Mouse (Mus musculus) cerebellum, adult 2 months (tissue): ENCODE data around the gene Itgbl1. TPM values are rescaled to one million over a fixed set of nuclear protein-coding genes. Genes with fewer than 3 reads are reported as not detected.
A peak's percentile ranks its signal among the peaks of the same experiment; 100 is the strongest.
"Not testable (repeated sequence)": the region's sequence is repeated elsewhere in the genome, so short reads cannot be mapped to it uniquely, and the experiment has no call there.

Source experiments
- DNase-seq, 2 experiments: peaks; one replicate each; pipeline ENCODE4 v3.0.0; 2021
- H3K27ac ChIP-seq: fragments of 200-500 bp; 2 replicates; pipeline ENCODE4 v1.5.1; 2012; ENCODE audit warnings: low read length, control low read depth, inconsistent platforms; ENCODE audit not compliant: insufficient read depth
- H3K27me3 ChIP-seq: fragments of 200-500 bp; 2 replicates; pipeline ENCODE4 v1.6.1; 2012; ENCODE audit warnings: inconsistent platforms, mild to moderate bottlenecking, low read length, moderate library complexity; ENCODE audit not compliant: control insufficient read depth, insufficient read depth
- H3K4me1 ChIP-seq: fragments of 200-500 bp; 2 replicates; pipeline ENCODE4 v1.6.1; 2011; ENCODE audit warnings: low read length; ENCODE audit not compliant: control insufficient read depth, insufficient read depth
- H3K4me3 ChIP-seq: fragments of 200-500 bp; replicated peaks from 2 replicates; pipeline ENCODE3; 2011; ENCODE audit warnings: mild to moderate bottlenecking, low read depth, low read length, control low read depth; ENCODE audit not compliant: insufficient read depth
- CTCF ChIP-seq: fragments of 200-500 bp; IDR thresholded peaks from 2 replicates; pipeline ENCODE4 v1.5.1; 2011; ENCODE audit warnings: low read depth, mild to moderate bottlenecking, control low read depth, low read length, moderate library complexity, borderline replicate concordance; ENCODE audit not compliant: insufficient read depth
- POLR2A ChIP-seq: fragments of 200-500 bp; IDR thresholded peaks from 2 replicates; pipeline ENCODE4 v1.6.1; 2011; ENCODE audit warnings: low read length, control low read depth, borderline replicate concordance; ENCODE audit not compliant: insufficient read depth
- whole genome bisulfite sequencing: fragments of 180-500 bp; shearing (Covaris S2); methylation state at CpG from one replicate; pipeline ENCODE4 v1.1.7; 2018; 5-methylcytosine and 5-hydroxymethylcytosine counted together
- polyA plus RNA-seq: library from polyadenylated mRNA; depleted of rRNA; stranded (reverse); fragments of >200 nt; gene quantifications from 2 replicates; pipeline ENCODE4 v1.2.3, GENCODE M21; 2012; rRNA removed

The Itgbl1 gene
- 0.38 and 0.55 TPM in 2 replicates for polyA plus RNA-seq

- Histone ChIP-seq H3K27ac (no peak within 1 kb of the TSS), H3K4me3 (no peak within 1 kb of the TSS), H3K27me3 (no peaks in the 10 kb centered on the region), H3K4me1 (peaks cover 3% of the 10 kb centered on the region; the same call in 1 of the 2 replicates)
- DNase-seq: peak; percentile 53 to 57
- 17% methylated on average over 7 of the region's 7 CpGs for WGBS
- TF ChIP-seq POLR2A (no peak), CTCF (no peak)
These were observed at the start of gene Itgbl1 for GRCm38 (mm10) chr14:123659921-123660385. Itgbl1 (plus strand) TSS chr14:123659971.

- no peaks in the 10 kb centered on the region for H3K27me3 ChIP-seq
These were observed 36.8 kb upstream of the Itgbl1 start for GRCm38 (mm10) chr14:123622969-123623368.

GRCm38 (mm10) chr14:123626501-123627179, 33.1 kb upstream of the Itgbl1 start, which contains the start of gene Nalcn:
Nalcn (minus strand) TSS chr14:123627144.
- under 1% methylated on average over 47 of the region's 47 CpGs for WGBS
- TF ChIP-seq CTCF (no peak), POLR2A (0 out of 2 replicates have a peak, but pooled peaks have one; percentile 20)

More at GRCm38 (mm10) chr14:123622969-123623368, 36.8 kb upstream of the Itgbl1 start:
- DNase-seq: peak in 1 of 2 experiments; percentile 30
- TF ChIP-seq CTCF (no peak), POLR2A (no peak)
- Histone ChIP-seq H3K27ac (no peak overlapping the region), H3K4me3 (no peak overlapping the region), H3K4me1 (no peaks in the 10 kb centered on the region)
- 10% methylated on average over 1 of the region's 1 CpGs for WGBS

GRCm38 (mm10) chr14:123627180-123627562, 32.6 kb upstream of the Itgbl1 start:
- H3K27ac ChIP-seq: peak overlapping the region; percentile 88
- H3K27me3 ChIP-seq: no peaks in the 10 kb centered on the region
- WGBS: 28% methylated on average over 3 of the region's 3 CpGs
- no peak for TF ChIP-seq CTCF
- no peak for TF ChIP-seq POLR2A
- peak overlapping the region; percentile 68 for H3K4me3 ChIP-seq
- no peaks in the 10 kb centered on the region for H3K4me1 ChIP-seq
- DNase-seq: peak in 1 of 2 experiments; percentile 36

More at GRCm38 (mm10) chr14:123626501-123627179, 33.1 kb upstream of the Itgbl1 start, which contains the start of gene Nalcn:
- Histone ChIP-seq H3K27me3 (no peaks in the 10 kb centered on the region), H3K4me3 (peak within 1 kb of the TSS; percentile 68), H3K27ac (peak within 1 kb of the TSS; percentile 88), H3K4me1 (no peaks in the 10 kb centered on the region)
- peak; percentile 75 to 86 for DNase-seq

GRCm38 (mm10) chr14:123661091-123661491, 1.3 kb downstream of the Itgbl1 start:
- Histone ChIP-seq H3K4me3 (no peak overlapping the region), H3K27ac (no peak overlapping the region), H3K27me3 (no peaks in the 10 kb centered on the region), H3K4me1 (peaks cover 3% of the 10 kb centered on the region; the same call in 1 of the 2 replicates)
- WGBS: 18% methylated on average over 20 of the region's 20 CpGs
- DNase-seq: peak; percentile 28 to 49
- TF ChIP-seq CTCF: peak; percentile 42
- TF ChIP-seq POLR2A: no peak

- H3K4me3 ChIP-seq: no peak overlapping the region
- peaks cover 3% of the 10 kb centered on the region; the same call in 1 of the 2 replicates for H3K4me1 ChIP-seq
- no peaks in the 10 kb centered on the region for H3K27me3 ChIP-seq
- no peak for DNase-seq
- no peak overlapping the region for H3K27ac ChIP-seq
- 90% methylated on average over 1 of the region's 1 CpGs for WGBS
- TF ChIP-seq CTCF (no peak), POLR2A (no peak)
These were observed 2.6 kb downstream of the Itgbl1 start for GRCm38 (mm10) chr14:123662386-123662785.

GRCm38 (mm10) chr14:123663206-123663605, 3.4 kb downstream of the Itgbl1 start:
- no peak for DNase-seq
- Histone ChIP-seq H3K4me1 (peaks cover 3% of the 10 kb centered on the region; the same call in 1 of the 2 replicates), H3K27me3 (no peaks in the 10 kb centered on the region), H3K27ac (no peak overlapping the region), H3K4me3 (no peak overlapping the region)
- TF ChIP-seq CTCF (no peak), POLR2A (no peak)

- no peak for DNase-seq
- Histone ChIP-seq H3K27me3 (no peaks in the 10 kb centered on the region), H3K4me3 (no peak overlapping the region), H3K4me1 (peaks cover 3% of the 10 kb centered on the region; the same call in 1 of the 2 replicates), H3K27ac (no peak overlapping the region)
- TF ChIP-seq CTCF: no peak
- no peak for TF ChIP-seq POLR2A
These were observed 4.7 kb downstream of the Itgbl1 start for GRCm38 (mm10) chr14:123664451-123664850.

- not testable (repeated sequence) for H3K4me3 ChIP-seq, H3K4me1 ChIP-seq, H3K27me3 ChIP-seq, DNase-seq, H3K27ac ChIP-seq
- 89% methylated on average over 21 of the region's 21 CpGs for WGBS
These were observed 11.3 kb downstream of the Itgbl1 start for GRCm38 (mm10) chr14:123671076-123671475.
